Mouse (Mus musculus) heart, adult 2 months (tissue): ENCODE measurements at regions not wholly inside any gene's neighbourhood (a gene's known extent, or its start where the extent isn't known, plus 50 kb on each side); places are given as distances from the start of the nearest gene placed in this dataset.

Source experiments
- DNase-seq, 2 experiments: peaks; one replicate each; pipeline ENCODE4 v3.0.0; 2021
- H3K27ac ChIP-seq: fragments of 200-600 bp; 2 replicates; pipeline ENCODE4 v1.8.1; 2022
- H3K27me3 ChIP-seq: fragments of 200-500 bp; 2 replicates; pipeline ENCODE4 v1.6.1; 2012; ENCODE audit warnings: mild to moderate bottlenecking, low read length, inconsistent platforms, mixed read lengths; ENCODE audit not compliant: control insufficient read depth, insufficient read depth
- H3K36me3 ChIP-seq: fragments of 200-500 bp; 2 replicates; pipeline ENCODE4 v1.6.1; 2012; ENCODE audit warnings: low read length, inconsistent platforms; ENCODE audit not compliant: control insufficient read depth, insufficient read depth
- H3K4me1 ChIP-seq: fragments of 200-500 bp; 2 replicates; pipeline ENCODE4 v1.6.1; 2011; ENCODE audit warnings: low read length; ENCODE audit not compliant: control insufficient read depth, insufficient read depth
- H3K4me3 ChIP-seq: fragments of 200-600 bp; 2 replicates; pipeline ENCODE4 v1.8.1; 2022
- H3K79me2 ChIP-seq: fragments of 200-500 bp; replicated peaks from 2 replicates; pipeline ENCODE4 v1.6.1; 2012; ENCODE audit warnings: mild to moderate bottlenecking, inconsistent platforms, low read length, moderate library complexity, mixed read lengths; ENCODE audit not compliant: control insufficient read depth, insufficient read depth
- H3K9ac ChIP-seq: fragments of 200-500 bp; 2 replicates; pipeline ENCODE4 v1.6.1; 2012; ENCODE audit warnings: low read depth, mild to moderate bottlenecking, control low read depth, inconsistent platforms, low read length, mixed read lengths
- CTCF ChIP-seq: fragments of 200-600 bp; IDR thresholded peaks from 2 replicates; pipeline ENCODE4 v1.8.1; 2022; ENCODE audit warnings: antibody characterized with exemption, mild to moderate bottlenecking, moderate library complexity
- EP300 ChIP-seq: fragments of 200-500 bp; IDR thresholded peaks from 2 replicates; pipeline ENCODE4 v1.6.1; 2011; ENCODE audit warnings: low read depth, low read length, control low read depth; ENCODE audit not compliant: insufficient read depth
- POLR2A ChIP-seq: fragments of 200-500 bp; IDR thresholded peaks from 2 replicates; pipeline ENCODE4 v1.6.1; 2011; ENCODE audit warnings: mild to moderate bottlenecking, low read depth, low read length, control low read depth; ENCODE audit not compliant: insufficient read depth
- WGBS: fragments of 180-500 bp; shearing (Covaris S2); methylation state at CpG from one replicate; pipeline ENCODE4 v1.1.7; 2018; 5-methylcytosine and 5-hydroxymethylcytosine counted together
- intact Hi-C: fragments of 180-260 bp; cut with DNase I; formaldehyde crosslinking; loops from one replicate; pipeline ENCODE4 v1.15.1; 2025

GRCm38 (mm10) chr2:137417691-137418090 lies 301.2 kb upstream of the Jag1 start:
- no peak overlapping the region for H3K27ac ChIP-seq
- intact Hi-C loops: no loop called here
- H3K79me2 ChIP-seq: no peaks in the 10 kb centered on the region
- H3K36me3 ChIP-seq: peaks cover 2% of the 10 kb centered on the region; the same call in 1 of the 2 replicates
- H3K27me3 ChIP-seq: no peaks in the 10 kb centered on the region
- H3K4me3 ChIP-seq: no peak overlapping the region
- H3K9ac ChIP-seq: no peak overlapping the region
- 85% methylated on average over 6 of the region's 6 CpGs for WGBS
- DNase-seq: no peak
- H3K4me1 ChIP-seq: peaks cover 1% of the 10 kb centered on the region
- no peak for TF ChIP-seq EP300
- no peak for TF ChIP-seq CTCF
- TF ChIP-seq POLR2A: no peak

GRCm38 (mm10) chr2:137413432-137413831 lies 297.0 kb upstream of the Jag1 start:
- TF ChIP-seq CTCF (no peak), EP300 (no peak), POLR2A (no peak)
- intact Hi-C loops: no loop called here
- DNase-seq: no peak
- Histone ChIP-seq H3K27ac (no peak overlapping the region), H3K27me3 (no peaks in the 10 kb centered on the region), H3K79me2 (no peaks in the 10 kb centered on the region), H3K9ac (no peak overlapping the region), H3K4me1 (no peaks in the 10 kb centered on the region), H3K36me3 (no peaks in the 10 kb centered on the region), H3K4me3 (no peak overlapping the region)
- 57% methylated on average over 3 of the region's 3 CpGs for WGBS

GRCm38 (mm10) chr2:137409611-137410010 lies 293.2 kb upstream of the Jag1 start:
- Histone ChIP-seq H3K79me2 (no peaks in the 10 kb centered on the region), H3K27me3 (no peaks in the 10 kb centered on the region), H3K4me3 (no peak overlapping the region), H3K4me1 (no peaks in the 10 kb centered on the region), H3K36me3 (no peaks in the 10 kb centered on the region), H3K27ac (no peak overlapping the region), H3K9ac (no peak overlapping the region)
- no peak for DNase-seq
- 68% methylated on average over 2 of the region's 2 CpGs for WGBS
- intact Hi-C loops: no loop called here
- no peak for TF ChIP-seq EP300
- TF ChIP-seq CTCF: no peak
- no peak for TF ChIP-seq POLR2A

- no peak for DNase-seq
- Histone ChIP-seq H3K36me3 (no peaks in the 10 kb centered on the region), H3K4me1 (no peaks in the 10 kb centered on the region), H3K9ac (no peak overlapping the region), H3K27ac (no peak overlapping the region), H3K27me3 (no peaks in the 10 kb centered on the region), H3K4me3 (no peak overlapping the region), H3K79me2 (no peaks in the 10 kb centered on the region)
- WGBS: 87% methylated on average over 2 of the region's 2 CpGs
- intact Hi-C loops: no loop called here
- TF ChIP-seq POLR2A: no peak
- no peak for TF ChIP-seq EP300
- no peak for TF ChIP-seq CTCF
Measured at GRCm38 (mm10) chr2:137408294-137408693, 291.9 kb upstream of the Jag1 start.

GRCm38 (mm10) chr2:137393486-137393885 lies 277.0 kb upstream of the Jag1 start:
- Histone ChIP-seq H3K4me3 (no peak overlapping the region), H3K9ac (no peak overlapping the region), H3K36me3 (no peaks in the 10 kb centered on the region), H3K27ac (no peak overlapping the region), H3K4me1 (no peaks in the 10 kb centered on the region), H3K27me3 (no peaks in the 10 kb centered on the region), H3K79me2 (no peaks in the 10 kb centered on the region)
- TF ChIP-seq CTCF (no peak), POLR2A (no peak), EP300 (no peak)
- intact Hi-C loops: no loop called here
- 87% methylated on average over 4 of the region's 4 CpGs for WGBS
- DNase-seq: no peak

GRCm38 (mm10) chr2:137379816-137380215 lies 263.4 kb upstream of the Jag1 start:
- TF ChIP-seq CTCF: no peak
- TF ChIP-seq POLR2A: no peak
- TF ChIP-seq EP300: no peak
- intact Hi-C loops: no loop called here

GRCm38 (mm10) chr2:137375346-137375745 lies 258.9 kb upstream of the Jag1 start:
- 80% methylated on average over 5 of the region's 5 CpGs for WGBS
- no peaks in the 10 kb centered on the region for H3K36me3 ChIP-seq
- H3K27ac ChIP-seq: no peak overlapping the region
- TF ChIP-seq CTCF (no peak), EP300 (no peak), POLR2A (no peak)
- intact Hi-C loops: no loop called here
- no peak overlapping the region for H3K9ac ChIP-seq
- H3K27me3 ChIP-seq: no peaks in the 10 kb centered on the region
- no peak for DNase-seq
- H3K4me3 ChIP-seq: no peak overlapping the region
- no peaks in the 10 kb centered on the region for H3K4me1 ChIP-seq
- no peaks in the 10 kb centered on the region for H3K79me2 ChIP-seq

More at GRCm38 (mm10) chr2:137379816-137380215, 263.4 kb upstream of the Jag1 start:
- Histone ChIP-seq H3K4me3 (no peak overlapping the region), H3K4me1 (no peaks in the 10 kb centered on the region), H3K9ac (no peak overlapping the region), H3K27ac (no peak overlapping the region), H3K79me2 (no peaks in the 10 kb centered on the region), H3K27me3 (no peaks in the 10 kb centered on the region), H3K36me3 (no peaks in the 10 kb centered on the region)
- WGBS: 89% methylated on average over 2 of the region's 2 CpGs
- no peak for DNase-seq
